Mouse (Mus musculus) liver, adult (tissue): Measurements from ENCODE around the gene Zfp704.

ENCODE experiments used
- GATA4 ChIP-seq: IDR thresholded peaks from 2 replicates; pipeline ENCODE4 v1.6.1; 2014; ENCODE audit warnings: mild to moderate bottlenecking, low read length; ENCODE audit not compliant: insufficient replicate concordance

The Zfp704 gene

DNA sequence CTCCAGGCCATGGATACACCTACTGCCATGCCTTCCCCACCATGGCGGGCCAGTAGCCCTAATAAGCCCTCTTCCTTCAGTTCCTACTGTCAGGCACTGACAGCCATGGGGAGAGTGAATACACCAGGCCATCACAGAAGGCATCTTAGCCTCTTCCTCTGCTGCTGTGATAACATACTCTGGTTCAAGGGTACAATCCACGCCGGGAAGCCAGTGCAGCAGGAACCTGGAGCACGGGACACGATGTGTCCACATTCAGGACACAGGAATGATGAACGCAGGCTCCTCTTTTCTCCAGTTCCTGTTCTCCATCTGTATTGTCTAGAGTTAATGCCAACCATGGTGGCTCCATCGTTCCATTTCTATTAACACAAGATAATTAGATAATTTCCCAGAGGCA lies 165.9 kb downstream of the Zfp704 start:
- TF ChIP-seq GATA4 = no peak

DNA sequence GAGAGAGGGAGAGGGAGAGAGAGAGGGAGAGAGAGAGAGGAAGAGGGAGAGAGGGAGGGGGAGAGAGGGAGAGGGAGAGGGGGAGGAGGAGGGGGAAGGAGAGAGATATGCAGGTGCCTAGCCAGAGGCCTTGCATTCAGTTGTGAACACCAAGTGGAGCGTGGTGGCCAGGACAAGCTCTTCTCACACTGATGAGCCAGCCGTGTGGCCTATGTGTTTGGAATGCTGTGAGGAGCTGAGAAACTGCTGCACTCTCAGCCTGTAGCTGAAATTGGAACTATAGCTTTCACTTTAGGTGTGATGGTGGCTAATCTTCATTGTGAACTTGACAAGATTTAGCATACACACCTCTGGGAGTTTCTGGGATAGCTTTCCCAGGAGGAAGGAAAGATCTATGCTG lies 166.4 kb downstream of the Zfp704 start:
- TF ChIP-seq GATA4 = no peak

- no peak for TF ChIP-seq GATA4
Observed at GRCm38 (mm10) chr3:9441566-9442540, 168.0 kb downstream of the Zfp704 start.

GRCm38 (mm10) chr3:9440466-9440865 lies 169.4 kb downstream of the Zfp704 start:
- no peak for TF ChIP-seq GATA4

DNA sequence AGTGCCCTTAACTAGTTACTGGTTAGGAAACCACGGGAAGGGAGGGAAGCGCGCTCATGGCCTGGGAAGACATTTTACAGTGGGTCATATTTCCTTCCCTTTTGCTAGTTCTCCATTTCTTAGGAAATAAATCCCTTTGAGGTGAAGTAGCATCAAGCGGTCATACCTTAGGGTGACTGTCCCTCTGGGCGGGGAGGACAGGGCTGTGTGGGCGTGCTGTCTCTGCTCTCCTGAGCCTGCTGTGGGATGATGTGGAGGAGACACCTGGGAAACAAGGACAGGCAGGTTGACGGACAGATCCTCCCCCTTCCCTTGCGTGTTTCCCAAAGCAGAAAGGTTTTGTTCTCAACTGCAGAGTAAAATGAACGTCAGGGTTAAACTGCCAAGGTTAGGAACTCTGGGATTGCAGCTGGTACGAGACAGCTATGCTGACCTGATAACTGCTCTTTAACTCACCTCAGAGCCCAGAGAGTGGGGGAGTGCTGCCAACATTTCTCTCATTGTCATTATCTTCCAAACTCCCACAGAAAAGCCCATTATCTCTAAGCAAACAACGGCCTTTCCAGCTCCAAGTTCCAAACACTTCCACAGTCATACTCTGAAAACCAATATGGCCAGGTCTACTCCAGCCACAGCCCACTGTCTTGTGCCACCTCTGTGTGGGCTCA lies 170.1 kb downstream of the Zfp704 start:
- no peak for TF ChIP-seq GATA4

GRCm38 (mm10) chr3:9436256-9436655 lies 173.6 kb downstream of the Zfp704 start:
- TF ChIP-seq GATA4 = no peak

- no peak for TF ChIP-seq GATA4
Observed at GRCm38 (mm10) chr3:9434394-9435175, 175.3 kb downstream of the Zfp704 start.

DNA sequence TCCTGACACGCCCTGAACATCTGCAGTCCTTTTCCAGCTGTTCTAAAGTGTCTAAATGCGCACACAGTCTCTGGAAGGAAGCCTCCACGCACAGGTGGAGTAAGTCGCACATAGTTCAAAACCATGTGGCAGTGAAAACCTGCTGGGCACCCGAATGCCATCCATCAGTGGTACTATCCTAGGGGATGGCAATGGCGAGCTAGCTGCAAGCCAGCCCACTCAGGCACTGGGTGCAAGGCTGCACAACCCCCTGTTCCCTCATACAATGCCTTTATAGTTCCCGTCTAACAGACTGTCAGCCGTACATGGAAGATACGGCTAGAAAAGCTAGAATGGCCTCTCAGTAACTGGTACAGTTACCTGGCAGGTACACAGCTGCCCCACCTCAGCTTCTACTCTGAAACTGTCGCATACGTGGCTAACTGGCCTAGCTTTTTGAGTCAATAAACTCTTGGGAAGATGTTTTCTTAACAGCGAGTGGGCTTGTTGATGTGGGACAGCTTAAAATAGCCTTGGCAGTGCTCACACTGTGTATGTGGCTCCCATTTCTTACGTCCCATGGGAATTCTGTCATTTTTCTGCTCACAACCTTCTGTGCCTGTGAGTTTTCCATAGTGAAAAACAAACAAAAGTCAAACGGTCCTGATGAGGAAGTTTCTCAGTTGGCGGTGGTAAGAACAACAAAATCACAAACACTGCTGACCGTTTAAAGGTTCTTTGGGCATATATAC lies 176.9 kb downstream of the Zfp704 start:
- TF ChIP-seq GATA4 = no peak

- TF ChIP-seq GATA4 = no peak
Observed at GRCm38 (mm10) chr3:9432226-9432625, 177.7 kb downstream of the Zfp704 start.

GRCm38 (mm10) chr3:9429946-9430345 lies 179.9 kb downstream of the Zfp704 start:
- TF ChIP-seq GATA4 = no peak

DNA sequence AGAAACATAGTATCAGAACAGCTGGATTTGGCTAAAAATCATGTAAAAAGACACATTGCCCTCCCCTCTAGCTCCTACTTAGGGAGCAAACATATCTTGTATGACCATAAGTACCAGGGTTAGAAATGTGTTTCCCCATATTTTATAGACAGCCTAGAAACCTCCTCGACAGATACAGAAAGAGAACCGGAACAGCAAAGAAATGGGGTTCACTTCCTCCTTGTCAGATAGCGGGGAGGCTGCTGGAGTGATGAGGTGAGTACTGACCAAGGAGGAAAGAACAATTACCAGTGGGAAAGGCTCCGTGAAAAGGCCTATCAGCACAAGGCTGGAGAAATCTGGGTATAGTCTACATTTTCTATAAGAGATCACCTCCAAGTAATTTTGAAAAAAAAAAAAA lies 182.1 kb downstream of the Zfp704 start:
- TF ChIP-seq GATA4 = no peak

GRCm38 (mm10) chr3:9425661-9426060 lies 184.2 kb downstream of the Zfp704 start:
- no peak for TF ChIP-seq GATA4

GRCm38 (mm10) chr3:9424637-9425036 lies 185.2 kb downstream of the Zfp704 start:
- TF ChIP-seq GATA4 = no peak

DNA sequence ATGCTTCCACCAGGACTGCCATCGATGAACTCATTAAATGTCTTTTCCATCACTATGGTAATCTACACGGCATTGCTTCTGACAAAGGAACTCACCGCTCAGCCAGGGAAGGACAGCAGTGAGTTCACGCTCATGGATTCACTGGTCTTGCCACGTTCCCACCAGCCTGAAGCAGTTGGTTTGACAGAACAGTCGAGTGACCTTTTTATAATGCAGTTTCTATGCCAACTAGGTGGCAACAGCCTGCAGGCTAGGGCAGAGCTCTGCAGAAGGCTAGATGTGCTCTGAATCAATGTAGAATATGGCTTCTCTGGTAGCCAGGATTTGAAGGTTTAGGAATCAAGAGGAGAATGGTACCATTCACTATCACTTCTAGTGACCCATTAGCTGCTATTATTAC lies 186.2 kb downstream of the Zfp704 start:
- TF ChIP-seq GATA4 = no peak

DNA sequence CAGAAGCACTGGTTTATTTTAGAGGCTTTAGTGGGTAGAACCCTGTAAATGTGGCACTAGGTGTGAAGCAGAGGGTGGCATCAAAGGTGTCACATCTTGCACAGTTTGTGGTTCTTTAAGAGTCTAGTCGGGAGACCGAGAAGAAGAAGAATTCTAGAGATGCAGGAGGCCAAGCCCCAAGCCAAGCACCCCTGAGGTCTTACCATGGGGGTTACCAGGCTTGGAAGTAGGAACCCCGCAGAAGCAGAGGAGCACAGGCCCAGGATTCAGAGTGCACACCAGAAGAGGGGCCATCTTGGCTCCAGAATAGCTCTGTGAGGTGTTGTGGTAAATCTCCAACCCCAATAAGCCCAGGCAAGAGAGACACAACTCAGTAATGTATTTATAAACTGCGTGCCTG lies 201.0 kb downstream of the Zfp704 start:
- no peak for TF ChIP-seq GATA4
